Mouse (Mus musculus): ENCODE data around the gene Acad11. TPM values are rescaled to one million over a fixed set of nuclear protein-coding genes. Genes with fewer than 3 reads are reported as not detected.

Gene Acad11
- 68.1 TPM for polyA plus RNA-seq (2014; fragmentation: Illumina TruSeq; extraction: RNeasy Lipid Tissue Mini Kit (QIAGEN cat#74804); ENCODE audit: low read depth, low replicate concordance)

GRCm38 (mm10) chr9:104063244-104063961, at the start of gene Acad11:
Acad11 (plus strand) TSS chr9:104063377.

GRCm38 (mm10) chr9:104040362-104040761, 22.8 kb upstream of the Acad11 start, which contains the start of gene Gm28305:
Gm28305 (plus strand) TSS chr9:104040662.

DNA sequence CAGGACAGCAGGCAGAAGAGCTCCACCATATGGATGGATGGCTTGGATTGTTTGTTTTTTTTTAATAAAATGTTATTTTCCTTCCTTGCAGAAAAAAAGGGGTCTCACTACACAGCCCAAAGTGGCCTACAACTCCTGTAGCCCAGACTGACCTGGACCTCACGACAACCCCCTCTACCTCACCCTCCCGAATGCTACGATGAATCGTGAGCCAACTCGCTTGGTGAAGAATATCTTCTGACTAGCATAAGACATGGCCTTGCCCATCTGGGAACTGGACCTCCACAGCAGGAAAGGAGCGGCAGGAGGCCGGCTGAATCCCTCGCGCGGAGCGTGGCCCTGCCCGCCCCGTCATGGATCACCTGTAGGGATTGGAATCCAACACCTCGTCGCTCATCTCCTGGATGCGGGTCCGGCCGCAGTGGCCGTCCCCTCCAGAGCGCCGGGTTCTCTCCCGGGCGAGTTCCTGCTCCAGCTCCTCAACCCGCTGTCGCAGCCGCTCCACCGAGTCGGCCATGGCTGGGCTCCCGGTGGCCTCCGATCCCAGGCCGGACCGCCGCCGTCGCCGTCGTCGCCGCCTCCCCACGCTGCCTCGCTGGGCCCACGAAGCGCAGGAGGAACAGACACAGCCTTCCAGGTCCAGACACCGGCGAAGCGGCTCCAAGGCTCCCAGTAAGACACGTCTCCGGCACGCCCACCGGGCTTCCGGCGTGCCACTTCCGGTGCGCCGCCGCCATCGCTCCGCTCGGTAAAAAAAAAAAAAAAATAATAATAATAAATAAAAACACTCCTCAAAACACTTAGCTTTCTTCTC, 540 bp upstream of the Acad11 start, which contains the start of gene Uba5:
Gene Uba5, minus strand, starts transcription at position 705 of the 814 bp plus-strand sequence.

GRCm38 (mm10) chr9:104126833-104127232, 63.7 kb downstream of the Acad11 start, which contains the start of gene Ackr4:
Ackr4 (minus strand) TSS chr9:104126933.

Other genes starting within 250 kb of the Acad11 start
- 2.3 TPM for gene Nphp3, start 60.8 kb upstream of the Acad11 start, polyA plus RNA-seq (2014; fragmentation: Illumina TruSeq; extraction: RNeasy Lipid Tissue Mini Kit (QIAGEN cat#74804); ENCODE audit: low read depth, low replicate concordance)
- gene Gm28305, start 22.7 kb upstream of the Acad11 start, polyA plus RNA-seq (2014; fragmentation: Illumina TruSeq; extraction: RNeasy Lipid Tissue Mini Kit (QIAGEN cat#74804); ENCODE audit: low read depth, low replicate concordance), result not detected
- gene Uba5, start 243 bp upstream of the Acad11 start, polyA plus RNA-seq (2014; fragmentation: Illumina TruSeq; extraction: RNeasy Lipid Tissue Mini Kit (QIAGEN cat#74804); ENCODE audit: low read depth, low replicate concordance), result 80.9 TPM
- gene Ackr4, start 63.6 kb downstream of the Acad11 start, polyA plus RNA-seq (2014; fragmentation: Illumina TruSeq; extraction: RNeasy Lipid Tissue Mini Kit (QIAGEN cat#74804); ENCODE audit: low read depth, low replicate concordance), result 0.47 TPM
- gene Dnajc13, start 199.6 kb downstream of the Acad11 start, polyA plus RNA-seq (2014; fragmentation: Illumina TruSeq; extraction: RNeasy Lipid Tissue Mini Kit (QIAGEN cat#74804); ENCODE audit: low read depth, low replicate concordance), result 63.9 TPM